In genomic region chr4:116221140-116221851, GRCm38 (mm10) we compare ENCODE assay signal across 8 mouse cellular contexts. TPM values are rescaled to one million over a fixed set of nuclear protein-coding genes. Genes with fewer than 3 reads are reported as not detected.
DNase-seq lines count a peak whose midpoint lies in the region; ATAC-seq lines count a peak whose summit lies in the region.

Pik3r3 (plus strand) TSS chr4:116221618.

- under 1% methylated on average over 53 of the region's 53 CpGs for WGBS in hindbrain, embryonic 12.5 days

- DNase-seq in NIH3T3 (ENCODE audit: low read depth) = peak; percentile 99
- peak; percentile 99 for DNase-seq in cerebellum, postnatal 10 days
- DNase-seq in frontal cortex, postnatal 10 days (ENCODE audit: low spot score in 2 of 2) = peak; percentile 98 to 99
- peak; percentile 98 to 99 for DNase-seq in layer of hippocampus, postnatal 14 days (ENCODE audit: low spot score in 2 of 2)
- peak; percentile 97 for DNase-seq in lung, postnatal 14 days
- DNase-seq in retina, adult 2 months (ENCODE audit: low read depth, low spot score) = peak; percentile 98
- DNase-seq in thymus, postnatal 36 days = peak; percentile 97 to 99

- H3K4me3 ChIP-seq in hindbrain, embryonic 12.5 days = peak within 1 kb of the TSS; percentile 67

- H3K27me3 ChIP-seq in hindbrain, embryonic 12.5 days = no peaks in the 10 kb centered on the region

- no peaks in the 10 kb centered on the region for H3K36me3 ChIP-seq in hindbrain, embryonic 12.5 days

- peaks cover 10% of the 10 kb centered on the region; the same call in 1 of the 2 replicates for H3K4me1 ChIP-seq in hindbrain, embryonic 12.5 days

- ATAC-seq in hindbrain, embryonic 12.5 days (ENCODE audit: low FRiP score) = peak; percentile 100

- H3K4me2 ChIP-seq in hindbrain, embryonic 12.5 days (replicated peaks) = peak within 1 kb of the TSS; percentile 71

- H3K27ac ChIP-seq in hindbrain, embryonic 12.5 days = peak within 1 kb of the TSS; percentile 100

- H3K9me3 ChIP-seq in hindbrain, embryonic 12.5 days (replicated peaks) = no peaks in the 10 kb centered on the region

- peak within 1 kb of the TSS; percentile 93 for H3K9ac ChIP-seq in hindbrain, embryonic 12.5 days

RNA-seq across cellular contexts. Expression of gene Pik3r3, which starts in this region (rescaled TPM):
- polyA plus RNA-seq in hindbrain, embryonic 12.5 days (2016; fragmentation: Nextera tagmentation; extraction: Ambion mirVana) = 108 and 113 TPM in 2 replicates
- 10 to 100 TPM; 53.3 to 56.1 TPM for total RNA-seq in layer of hippocampus, postnatal 14 days (2021)

Comparison
In these comparisons a context has a peak if more than half of its experiments do, and no peak if none do; other contexts are left out.
1. Peak in every context shown above with its lines: DNase-seq, ATAC-seq, H3K4me3 ChIP-seq and H3K27ac ChIP-seq.